In genomic region chr11:97101722-97102121, GRCm38 (mm10) we compare ENCODE assay signal across 9 mouse cellular contexts. TPM values are rescaled to one million over a fixed set of nuclear protein-coding genes. Genes with fewer than 3 reads are reported as not detected.
DNase-seq lines count a peak whose midpoint lies in the region; ATAC-seq and TF ChIP-seq lines count a peak whose summit lies in the region.
"Had no signal": no experiment of that assay in that cellular context is flagged by ENCODE, and none has a peak within 500 bp of the region (broad histone marks: within the 10 kb centered on the region; RNA-seq: fewer than 3 reads in every experiment).

No protein-coding gene starts in this region.

- WGBS in midbrain, embryonic 14.5 days: 24% methylated on average over 9 of the region's 9 CpGs
- 20% methylated on average over 9 of the region's 9 CpGs for WGBS in midbrain, embryonic 15.5 days
- WGBS in hindbrain, postnatal 0 days: 15% methylated on average over 9 of the region's 9 CpGs

- ATAC-seq in midbrain, embryonic 14.5 days (ENCODE audit: low FRiP score, low TSS enrichment): no peak
- ATAC-seq in midbrain, embryonic 15.5 days (replicated peaks): no peak
- ATAC-seq in common myeloid progenitor, adult 5-6 weeks (replicated peaks; ENCODE audit: low read depth, poor library complexity, severe bottlenecking): peak; percentile 46
- ATAC-seq in hindbrain, postnatal 0 days: no peak
- ATAC-seq in frontal cortex, adult (ENCODE audit: low TSS enrichment): no peak

- H3K4me2 ChIP-seq in midbrain, embryonic 14.5 days (ENCODE audit: low read length): no peak overlapping the region
- H3K4me2 ChIP-seq in midbrain, embryonic 15.5 days: no peak overlapping the region
- no peak overlapping the region for H3K4me2 ChIP-seq in hindbrain, postnatal 0 days (ENCODE audit: low read depth, low read length)
- H3K4me2 ChIP-seq: neural tube, embryonic 12.5 days had no signal

- no peaks in the 10 kb centered on the region for H3K9me3 ChIP-seq in midbrain, embryonic 14.5 days (ENCODE audit: control insufficient read depth, low read length)
- no peaks in the 10 kb centered on the region for H3K9me3 ChIP-seq in midbrain, embryonic 15.5 days
- no peaks in the 10 kb centered on the region for H3K9me3 ChIP-seq in hindbrain, postnatal 0 days (ENCODE audit: low read length)
- H3K9me3 ChIP-seq: neural tube, embryonic 12.5 days had no signal

- no peak overlapping the region for H3K27ac ChIP-seq in midbrain, embryonic 14.5 days (replicated peaks; ENCODE audit: low read depth, low read length)
- H3K27ac ChIP-seq in midbrain, embryonic 15.5 days: no peak overlapping the region
- no peak overlapping the region for H3K27ac ChIP-seq in hindbrain, postnatal 0 days
- H3K27ac ChIP-seq: neural tube, embryonic 12.5 days had no signal

- no peak overlapping the region for H3K4me3 ChIP-seq in midbrain, embryonic 14.5 days (replicated peaks; ENCODE audit: low read depth, low read length)
- H3K4me3 ChIP-seq in midbrain, embryonic 15.5 days: no peak overlapping the region
- H3K4me3 ChIP-seq in hindbrain, postnatal 0 days (ENCODE audit: low read length): no peak overlapping the region
- H3K4me3 ChIP-seq: neural tube, embryonic 12.5 days had no signal

- DNase-seq in midbrain, embryonic 14.5 days: peak; percentile 75
- peak; percentile 68 to 89 for DNase-seq in adrenal gland, adult (ENCODE audit: inconsistent age in 2 of 2, low spot score in 1 of 2)
- peak; percentile 75 for DNase-seq in hindbrain, postnatal 0 days (ENCODE audit: low spot score)
- DNase-seq in lung, adult 18-20 months: peak; percentile 59 to 78
- peak; percentile 49 for DNase-seq in spleen, adult 12 weeks (ENCODE audit: low spot score)

- no peaks in the 10 kb centered on the region for H3K4me1 ChIP-seq in midbrain, embryonic 14.5 days (ENCODE audit: control insufficient read depth, insufficient read depth, low read length)
- no peaks in the 10 kb centered on the region for H3K4me1 ChIP-seq in midbrain, embryonic 15.5 days
- H3K4me1 ChIP-seq in hindbrain, postnatal 0 days (ENCODE audit: insufficient read depth, low read length): no peaks in the 10 kb centered on the region
- H3K4me1 ChIP-seq: neural tube, embryonic 12.5 days had no signal

- no peak overlapping the region for H3K9ac ChIP-seq in midbrain, embryonic 14.5 days (replicated peaks; ENCODE audit: low read length)
- no peak overlapping the region for H3K9ac ChIP-seq in midbrain, embryonic 15.5 days
- H3K9ac ChIP-seq in hindbrain, postnatal 0 days (replicated peaks; ENCODE audit: low read length): no peak overlapping the region
- H3K9ac ChIP-seq: neural tube, embryonic 12.5 days had no signal

- H3K27me3 ChIP-seq in midbrain, embryonic 14.5 days (ENCODE audit: control insufficient read depth, insufficient read depth, low read length): no peaks in the 10 kb centered on the region
- peaks cover 14% of the 10 kb centered on the region for H3K27me3 ChIP-seq in midbrain, embryonic 15.5 days (replicated peaks)
- peaks cover 5% of the 10 kb centered on the region; the same call in 1 of the 2 replicates for H3K27me3 ChIP-seq in hindbrain, postnatal 0 days (ENCODE audit: insufficient read depth, low read length)

- H3K36me3 ChIP-seq in midbrain, embryonic 14.5 days (ENCODE audit: control insufficient read depth, insufficient read depth, low read length): no peaks in the 10 kb centered on the region
- H3K36me3 ChIP-seq in midbrain, embryonic 15.5 days (replicated peaks): no peaks in the 10 kb centered on the region
- H3K36me3 ChIP-seq in hindbrain, postnatal 0 days (ENCODE audit: insufficient read depth, low read length): no peaks in the 10 kb centered on the region
- H3K36me3 ChIP-seq: neural tube, embryonic 12.5 days had no signal

- TF ChIP-seq CTCF in hindbrain, postnatal 0 days (IDR thresholded peaks at IDR 0.05; ENCODE audit: low read depth): peak; percentile 76

RNA-seq across cellular contexts. Expression of gene Tbx21, which starts 13.4 kb away (rescaled TPM):
- 0.13 TPM in 1 of 2 replicates, not detected in the other for polyA plus RNA-seq in midbrain, embryonic 14.5 days (2014; fragmentation: Nextera tagmentation; extraction: Ambion mirVana)
- 0.13 and 0.19 TPM in 2 replicates for polyA plus RNA-seq in midbrain, embryonic 15.5 days (2015; fragmentation: Nextera tagmentation; extraction: Ambion mirVana)
- total RNA-seq in common myeloid progenitor, adult 5-6 weeks (2017): 0.59 TPM in 1 of 2 replicates, not detected in the other
- 0.89 TPM in 1 of 2 replicates, not detected in the other for total RNA-seq in hindbrain, postnatal 0 days (2014; rRNA removed)
- polyA plus RNA-seq in hindbrain, postnatal 0 days (2015; fragmentation: Nextera tagmentation; extraction: Ambion mirVana): 0.11 and 0.16 TPM in 2 replicates
- polyA plus RNA-seq: neural tube, embryonic 12.5 days had no signal

RNA-seq across cellular contexts. Expression of gene Tbkbp1, which starts 49.6 kb away (rescaled TPM):
- 9.1 and 9.2 TPM in 2 replicates for polyA plus RNA-seq in midbrain, embryonic 14.5 days (2014; fragmentation: Nextera tagmentation; extraction: Ambion mirVana)
- polyA plus RNA-seq in midbrain, embryonic 15.5 days (2015; fragmentation: Nextera tagmentation; extraction: Ambion mirVana): 11.7 and 12.1 TPM in 2 replicates
- 0.78 and 2.5 TPM in 2 replicates for total RNA-seq in common myeloid progenitor, adult 5-6 weeks (2017)
- 45.4 and 53.8 TPM in 2 replicates for total RNA-seq in hindbrain, postnatal 0 days (2014; rRNA removed)
- polyA plus RNA-seq in hindbrain, postnatal 0 days (2015; fragmentation: Nextera tagmentation; extraction: Ambion mirVana): 9.6 and 10.1 TPM in 2 replicates

RNA-seq across cellular contexts. Expression of gene Osbpl7, which starts 51.3 kb away (rescaled TPM):
- 7.8 and 8.9 TPM in 2 replicates for polyA plus RNA-seq in midbrain, embryonic 14.5 days (2014; fragmentation: Nextera tagmentation; extraction: Ambion mirVana)
- 12.8 and 14.1 TPM in 2 replicates for polyA plus RNA-seq in midbrain, embryonic 15.5 days (2015; fragmentation: Nextera tagmentation; extraction: Ambion mirVana)
- 8.2 and 11.1 TPM in 2 replicates for total RNA-seq in common myeloid progenitor, adult 5-6 weeks (2017)
- 11.5 and 14.6 TPM in 2 replicates for total RNA-seq in hindbrain, postnatal 0 days (2014; rRNA removed)
- 12.5 and 13.2 TPM in 2 replicates for polyA plus RNA-seq in hindbrain, postnatal 0 days (2015; fragmentation: Nextera tagmentation; extraction: Ambion mirVana)
